Mouse (Mus musculus) left cerebral cortex, adult 11 months (tissue): ENCODE measurements around the gene Ptch2.

Experiments used
- DNase-seq: peaks from one replicate; pipeline ENCODE4 v3.0.0; 2022; ENCODE audit warnings: low spot score

Gene Ptch2

GRCm38 (mm10) chr4:117152714-117153113 lies 56.8 kb downstream of the Ptch2 start:
- DNase-seq = no peak

GRCm38 (mm10) chr4:117155020-117155791 lies 59.3 kb downstream of the Ptch2 start:
- DNase-seq = no peak

- DNase-seq = peak; percentile 70
Observed at GRCm38 (mm10) chr4:117155792-117156355, 60.0 kb downstream of the Ptch2 start, which contains the start of gene Rps8. TSS of gene Rps8 (minus strand) at chr4:117156243.

GRCm38 (mm10) chr4:117156372-117156771 lies 60.5 kb downstream of the Ptch2 start:
- DNase-seq = no peak

GRCm38 (mm10) chr4:117159666-117160065 lies 63.8 kb downstream of the Ptch2 start:
- DNase-seq = no peak

- DNase-seq = no peak
Observed at GRCm38 (mm10) chr4:117161183-117161582, 65.3 kb downstream of the Ptch2 start.
